Mouse (Mus musculus) spleen, postnatal 10 days (tissue): Measurements from ENCODE around the gene Nup210l.

Source experiments
- DNase-seq, 2 experiments: peaks; one replicate each; pipeline ENCODE4 v3.0.0; 2021 to 2022; ENCODE audit warnings: low spot score in 2 of 2

The Nup210l gene

GRCm38 (mm10) chr3:90255784-90256353 lies 151.9 kb downstream of the Nup210l start:
- DNase-seq, result no peak

DNA sequence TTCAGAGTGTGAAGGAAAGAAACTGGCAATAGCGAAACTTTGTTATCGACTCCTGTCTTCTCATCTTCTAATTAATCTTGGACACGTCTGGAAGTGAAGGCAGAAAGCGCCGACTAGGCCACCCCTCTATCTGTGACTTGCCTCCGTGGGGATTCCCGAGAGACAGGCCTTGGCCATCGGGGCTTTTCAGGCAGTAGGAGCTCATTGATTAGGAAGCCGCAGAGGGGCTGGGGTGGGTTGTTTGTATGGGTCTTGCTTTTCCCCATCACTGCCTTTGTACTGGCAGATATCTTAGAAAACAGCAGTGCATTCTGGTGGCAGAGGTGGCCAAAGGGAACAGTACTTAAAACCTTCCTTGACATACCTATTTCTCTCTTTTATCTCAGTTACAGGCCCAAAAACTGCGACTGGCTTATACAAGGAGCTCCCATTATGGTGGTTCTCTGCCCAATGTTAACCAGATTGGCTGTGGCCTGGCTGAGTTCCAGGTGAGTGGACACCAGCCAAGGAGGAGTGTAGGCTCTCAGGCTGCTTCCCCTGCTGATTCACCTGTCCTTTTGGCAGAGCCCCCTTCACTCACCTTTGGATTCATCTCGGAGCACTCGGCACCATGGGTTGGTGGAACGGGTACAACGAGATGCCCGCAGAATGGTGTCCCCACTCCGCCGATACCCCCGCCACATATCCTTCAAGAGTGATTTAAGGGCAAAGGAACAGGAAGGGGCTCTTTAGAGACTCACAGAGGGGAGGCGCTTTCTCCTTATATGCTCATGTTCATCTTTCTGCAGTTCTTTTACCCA lies 153.0 kb downstream of the Nup210l start:
- DNase-seq, result no peak

DNA sequence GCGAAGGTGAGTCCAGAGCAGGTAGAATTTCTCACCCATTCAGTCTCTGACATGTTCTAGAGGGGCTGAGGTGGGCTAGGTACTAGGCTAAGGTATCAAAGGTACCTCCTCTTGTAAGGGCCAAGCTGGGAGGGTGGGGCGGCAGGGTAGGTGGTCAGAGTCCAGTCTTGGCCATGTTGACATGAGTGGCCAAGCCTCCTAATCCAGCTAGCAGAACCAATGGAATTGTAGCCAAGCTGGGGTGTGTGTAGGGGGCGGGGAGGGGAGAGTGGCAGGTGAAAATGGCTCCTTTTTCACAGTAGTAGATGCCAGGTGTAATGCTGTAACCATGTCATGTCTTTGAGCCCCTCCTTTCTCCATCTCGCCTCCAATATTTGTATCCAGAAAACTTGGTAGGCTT lies 154.6 kb downstream of the Nup210l start:
- no peak for DNase-seq
